Mouse (Mus musculus): ENCODE results near the gene Olah.
"Not testable (repeated sequence)": the region's sequence is repeated elsewhere in the genome, so short reads cannot be mapped to it uniquely, and the experiment has no call there.

Olah gene

GRCm38 (mm10) chr2:3397110-3397509 is at the start of gene Olah:
Gene Olah (minus strand): TSS chr2:3397210.
- not testable (repeated sequence) for DNase-seq

DNA sequence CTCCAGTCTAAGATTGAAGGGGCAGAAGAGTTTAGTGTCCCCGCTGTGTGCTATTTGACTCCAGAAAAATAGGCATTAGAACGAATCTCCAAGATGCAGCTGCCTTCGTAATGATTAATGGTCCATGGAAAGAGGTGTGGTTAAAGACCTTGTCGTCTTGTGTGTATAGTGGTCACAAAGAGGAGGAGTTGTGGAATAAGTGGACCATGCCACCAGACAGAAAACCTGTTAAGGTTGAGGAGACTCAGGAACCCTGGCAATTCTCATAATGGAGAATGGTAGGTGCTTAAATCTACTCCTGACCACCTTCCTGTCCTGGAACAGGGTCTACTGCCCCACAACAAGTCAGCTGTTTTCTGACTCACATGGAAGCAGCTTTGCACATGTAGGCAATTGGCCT is 49.0 kb upstream of the Olah start:
- no peak for DNase-seq

DNA sequence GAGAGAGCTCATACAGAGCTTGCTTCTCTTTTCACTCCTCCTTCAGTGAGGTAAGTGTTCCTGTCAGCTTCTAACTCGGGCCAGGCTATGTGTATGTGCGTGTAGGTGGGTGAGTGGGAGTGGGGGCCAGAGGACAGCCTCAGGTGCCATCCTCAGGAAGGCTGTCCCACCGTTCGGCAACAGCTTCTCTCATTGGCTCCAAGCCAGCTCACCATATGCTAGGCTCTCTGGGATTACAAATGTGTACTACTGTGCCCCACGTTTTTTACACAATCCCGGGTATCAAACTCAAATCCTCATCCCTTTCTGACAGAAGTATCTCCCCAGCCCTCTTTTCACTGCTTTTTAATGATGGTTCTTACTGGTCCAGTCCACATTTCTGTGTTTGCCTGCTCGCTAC is 47.2 kb upstream of the Olah start:
- peak in 1 of 2 experiments; percentile 8 for DNase-seq

GRCm38 (mm10) chr2:3437956-3438355 is 40.9 kb upstream of the Olah start:
- no peak for DNase-seq

DNA sequence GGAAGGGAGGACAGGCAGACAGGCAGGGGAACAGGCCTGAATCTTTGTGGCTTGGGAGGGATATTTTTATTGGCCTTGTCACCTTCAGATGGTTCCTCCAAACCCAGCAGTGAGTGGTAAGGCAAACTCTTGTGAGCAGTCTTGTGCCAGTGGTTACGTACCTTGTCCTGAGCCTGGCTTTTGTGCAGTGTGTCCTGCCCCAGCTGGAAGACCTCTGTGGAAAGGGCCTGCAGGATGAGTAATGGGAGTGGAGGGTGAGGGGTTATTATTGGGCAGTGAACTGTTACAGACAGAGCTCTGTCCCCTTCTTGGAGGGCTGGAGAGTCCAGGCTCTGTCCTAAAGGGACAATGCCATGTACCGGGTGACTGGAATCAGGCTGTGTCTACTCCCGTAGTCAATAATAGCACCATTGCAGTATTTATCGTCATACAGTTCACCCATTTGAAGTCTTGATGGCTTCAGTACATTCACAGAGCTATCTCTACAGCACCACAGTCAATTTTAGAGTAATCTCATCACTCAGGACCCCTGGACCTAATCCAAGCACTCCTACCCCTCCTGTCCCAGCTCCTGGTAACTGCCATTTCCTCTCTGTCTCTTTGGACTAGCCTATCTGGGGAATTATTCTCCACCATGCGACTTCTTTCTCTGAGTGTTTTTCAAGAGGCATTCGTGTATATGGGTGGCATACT is 38.5 kb upstream of the Olah start:
- DNase-seq, result no peak

DNA sequence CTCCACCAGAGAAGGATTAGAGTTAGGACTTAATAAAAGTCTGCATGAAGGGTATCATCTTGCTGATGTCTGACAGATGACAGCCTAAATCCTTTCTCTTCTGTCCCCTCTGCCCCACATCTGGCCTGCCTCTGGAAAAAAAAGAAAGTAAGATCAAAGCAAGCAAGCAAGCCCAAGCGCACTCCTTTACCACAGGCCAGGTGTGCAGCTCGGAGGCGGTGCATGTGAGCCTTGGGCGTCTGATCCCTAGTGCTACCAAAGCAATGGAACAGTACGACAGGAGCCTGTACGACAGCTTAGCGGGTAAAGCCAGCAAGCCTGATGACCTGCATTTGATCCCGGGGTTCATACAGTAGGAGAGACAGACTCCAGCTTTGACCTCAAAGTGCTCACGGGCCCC is 33.9 kb upstream of the Olah start:
- no peak for DNase-seq

- DNase-seq, result no peak
Observed at GRCm38 (mm10) chr2:3424579-3424910, 27.5 kb upstream of the Olah start.

DNA sequence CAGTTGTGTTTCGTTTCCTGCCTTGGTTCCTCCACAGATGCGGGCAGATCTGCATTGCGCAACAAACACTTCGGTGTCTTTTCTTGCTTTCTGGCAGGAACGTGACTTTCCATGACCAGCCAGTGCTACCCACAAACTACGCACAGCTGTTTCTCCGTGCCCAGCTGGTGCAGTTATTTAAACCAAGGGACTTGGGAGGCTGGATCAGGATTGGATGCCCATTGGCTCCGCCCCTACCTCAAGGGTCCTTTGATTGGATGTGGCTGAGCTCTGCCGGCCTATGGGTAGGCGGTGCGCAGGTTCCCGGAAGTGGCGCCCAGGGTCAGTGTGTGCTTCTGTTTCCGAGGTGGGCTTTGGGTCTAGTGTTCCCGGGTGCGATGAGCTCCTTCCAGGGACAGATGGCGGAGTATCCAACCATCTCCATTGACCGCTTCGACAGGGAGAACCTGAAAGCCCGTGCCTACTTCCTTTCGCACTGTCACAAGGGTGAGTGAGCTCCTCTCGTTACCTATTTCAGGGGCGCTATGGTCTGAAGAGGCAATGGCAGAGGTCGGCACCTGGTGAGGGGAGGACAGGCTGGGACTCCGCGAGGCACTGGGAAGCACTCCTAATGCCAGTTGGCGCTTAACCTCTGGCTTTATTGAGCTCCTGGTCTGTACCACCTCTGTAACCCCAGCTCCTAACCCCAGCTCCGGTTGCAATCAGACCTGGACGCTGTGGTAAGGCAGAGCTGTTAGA is 27.0 kb upstream of the Olah start, which contains the start of gene Dclre1c:
Gene Dclre1c, plus strand, starts transcription at position 291 of the 738 bp plus-strand sequence.
- DNase-seq, result peak; percentile 92 to 93

DNA sequence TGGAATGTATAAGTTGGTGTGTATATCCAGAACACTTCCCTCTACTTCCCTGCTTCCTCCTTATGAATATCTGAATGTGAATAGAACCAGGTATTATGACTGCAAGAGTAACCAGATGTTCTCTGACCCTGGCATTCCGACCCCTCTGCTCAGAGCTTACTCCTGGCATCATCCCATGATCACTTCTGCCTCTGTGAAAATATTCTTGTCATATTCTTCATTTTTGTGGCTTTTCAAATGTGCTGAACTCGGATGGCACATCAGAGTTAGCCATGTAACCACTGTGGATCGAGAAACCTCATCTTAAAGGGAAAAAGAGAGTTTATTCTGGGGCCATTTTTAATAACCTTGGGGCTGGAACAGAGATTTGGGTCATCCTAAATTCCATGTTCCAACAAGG is 25.5 kb upstream of the Olah start, which contains the start of gene Meig1:
Gene Meig1, minus strand, starts transcription at position 101 of the 400 bp plus-strand sequence.
- DNase-seq, result no peak

- no peak for DNase-seq
Observed at GRCm38 (mm10) chr2:3420157-3420556, 23.1 kb upstream of the Olah start.

DNA sequence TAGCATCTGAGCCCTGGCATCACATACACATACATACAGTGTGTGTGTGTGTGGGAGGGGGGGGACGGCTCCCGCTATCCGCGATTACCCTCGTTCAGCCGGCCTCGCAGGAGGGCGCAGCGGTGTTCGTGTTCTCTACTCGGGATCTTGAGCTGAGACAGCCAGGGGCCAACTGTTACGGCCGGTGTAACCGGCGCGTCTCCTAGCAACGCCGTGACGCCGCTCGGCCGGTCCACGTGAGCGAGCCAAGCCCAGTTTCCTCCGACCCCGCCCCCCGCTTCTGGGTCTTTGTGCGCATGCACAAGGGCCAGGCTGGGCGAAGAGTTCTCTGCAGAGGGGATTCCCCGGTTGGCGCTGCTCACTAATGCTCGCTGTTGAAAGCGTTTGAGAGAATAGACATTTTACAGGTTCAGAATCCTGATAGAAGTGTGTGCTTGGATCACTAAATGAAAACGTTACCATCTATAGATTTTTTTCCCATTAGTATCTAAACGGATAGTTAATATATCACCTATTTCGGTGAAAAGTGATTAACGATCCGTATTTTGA is 21.9 kb upstream of the Olah start:
- peak; percentile 96 to 97 for DNase-seq

GRCm38 (mm10) chr2:3415676-3416075 is 18.7 kb upstream of the Olah start:
- no peak for DNase-seq

GRCm38 (mm10) chr2:3414241-3414640 is 17.2 kb upstream of the Olah start:
- peak; percentile 39 to 68 for DNase-seq

DNA sequence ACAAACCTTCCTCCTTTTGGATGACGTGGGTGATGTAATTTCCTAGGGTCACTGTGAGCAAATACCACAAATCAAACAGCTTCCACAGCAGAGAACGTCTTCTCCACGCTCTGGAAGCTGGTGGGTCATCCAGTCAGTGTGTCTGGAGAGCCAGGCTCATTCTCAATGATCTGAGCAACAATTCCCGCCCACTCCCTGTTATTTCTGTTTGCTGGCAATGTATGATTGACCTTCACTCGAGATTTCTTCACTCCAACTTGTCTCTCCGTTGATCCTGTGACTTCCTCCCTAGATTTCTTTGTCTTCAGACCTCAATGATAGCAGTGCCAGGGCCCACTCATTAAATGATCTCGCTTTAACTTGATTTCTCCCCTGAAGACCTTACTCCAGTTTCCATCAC is 10.7 kb upstream of the Olah start:
- no peak for DNase-seq

GRCm38 (mm10) chr2:3405981-3406380 is 9.0 kb upstream of the Olah start:
- no peak for DNase-seq

- DNase-seq, result no peak
Observed at GRCm38 (mm10) chr2:3391945-3392344, 5.1 kb downstream of the Olah start.

GRCm38 (mm10) chr2:3387105-3387860 is 9.7 kb downstream of the Olah start:
- DNase-seq, result no peak

- DNase-seq, result no peak
Observed at GRCm38 (mm10) chr2:3365127-3365526, 31.9 kb downstream of the Olah start.

DNA sequence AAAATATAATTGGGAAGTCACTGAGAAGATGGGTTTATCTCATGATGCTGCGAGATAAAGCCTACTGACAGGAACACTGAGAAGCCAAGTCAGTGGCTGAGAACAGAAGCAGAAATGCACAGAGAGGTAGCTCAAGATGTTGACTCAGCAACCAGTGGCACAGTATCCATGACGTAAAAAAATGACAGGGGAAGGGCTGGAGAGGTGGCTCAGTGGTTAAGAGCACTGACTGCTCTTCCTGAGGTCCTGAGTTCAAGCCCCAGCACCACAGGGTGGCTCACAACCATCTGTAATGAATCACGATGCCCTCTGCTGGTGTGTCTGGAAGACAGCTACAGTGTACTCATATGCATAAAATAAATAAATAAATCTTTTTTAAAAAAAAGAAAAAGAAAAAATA is 35.9 kb downstream of the Olah start:
- no peak for DNase-seq

DNA sequence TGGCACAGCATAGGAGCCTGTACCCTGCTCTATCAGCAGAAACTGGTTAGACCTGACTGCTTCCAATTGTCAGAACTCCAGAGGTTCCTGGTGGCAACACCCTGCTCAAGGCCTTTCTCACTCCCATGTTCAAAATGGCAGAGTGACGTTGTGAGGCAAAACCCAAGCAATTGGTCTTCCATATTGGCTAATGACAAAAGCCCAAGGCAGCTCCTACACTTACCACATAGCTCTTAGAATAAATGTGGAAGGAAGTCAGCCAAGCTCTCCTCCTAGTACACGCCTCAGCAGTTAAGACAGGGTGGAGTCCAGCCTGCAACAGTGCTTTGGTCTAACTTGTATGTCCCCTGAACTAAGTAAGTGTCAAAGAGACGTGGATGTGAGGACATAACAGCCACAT is 39.1 kb downstream of the Olah start:
- no peak for DNase-seq

DNA sequence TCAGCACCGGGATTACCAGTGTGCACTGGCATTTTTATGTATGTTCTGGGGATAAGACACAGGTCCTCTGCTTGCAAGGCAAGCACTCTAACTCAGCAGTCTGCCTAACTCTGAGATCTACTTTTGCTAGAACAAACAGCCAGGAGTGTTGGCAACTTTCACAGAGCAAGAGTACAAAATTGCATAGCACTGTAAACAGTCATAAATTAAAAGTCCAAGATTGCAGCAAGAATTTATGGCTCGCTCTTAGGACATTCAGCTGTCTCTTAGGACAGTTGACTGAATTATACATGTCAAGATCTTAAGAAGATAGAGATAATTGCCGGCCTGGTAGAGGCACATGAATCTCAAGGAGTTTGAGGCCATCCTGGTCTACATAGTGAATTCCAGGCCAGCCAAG is 40.7 kb downstream of the Olah start:
- DNase-seq, result no peak

- no peak for DNase-seq
Observed at GRCm38 (mm10) chr2:3355793-3356192, 41.2 kb downstream of the Olah start.

DNA sequence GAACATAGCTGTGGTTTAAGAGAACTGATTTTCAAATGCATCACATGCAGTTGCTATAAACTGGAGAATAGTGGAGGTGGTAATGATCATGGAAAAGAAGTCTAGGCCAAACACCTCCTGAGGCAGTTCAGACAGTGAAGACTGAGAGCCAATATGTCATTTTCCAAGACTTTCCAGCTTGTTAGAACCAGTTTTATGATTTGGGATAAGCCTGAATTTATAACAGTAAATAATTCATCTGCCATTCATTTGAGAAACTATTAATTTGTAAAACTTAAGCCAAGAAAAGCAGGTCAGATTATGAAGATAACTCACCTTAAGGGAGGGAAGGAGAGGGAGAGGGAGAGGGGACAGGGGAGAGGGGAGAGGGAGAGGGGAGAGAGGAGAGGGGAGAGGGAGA is 43.9 kb downstream of the Olah start:
- DNase-seq, result no peak

Data from lung, postnatal 4 days (tissue).